Mouse (Mus musculus) liver, embryonic 12.5 days (tissue): ENCODE measurements around the gene Adam22. TPM values are rescaled to one million over a fixed set of nuclear protein-coding genes. Genes with fewer than 3 reads are reported as not detected.

Source experiments
- microRNA-seq: library from miRNA; unstranded; fragments of <30 nt; microRNA quantifications from one replicate; pipeline ENCODE4, GENCODE M21; 2017
- polyA plus RNA-seq: library from polyadenylated mRNA; unstranded; fragments of >200 nt; fragmentation: Nextera tagmentation; extraction: Ambion mirVana; gene quantifications from 2 replicates; pipeline ENCODE4 v1.2.1, GENCODE M21; 2016

Gene Adam22
- polyA plus RNA-seq, 1 experiment from 2014 or later: 0.56 TPM

Small RNA genes within 50 kb of the gene (microRNA-seq; reads per million reads assigned to microRNA genes)
- gene Gm24196: not detected

Other genes with a start within 250 kb of the Adam22 start
- gene Dbf4, start 54.6 kb upstream of the Adam22 start, polyA plus RNA-seq: 41.9 and 46.2 TPM in 2 replicates
- 5.3 TPM in 2 replicates for gene Slc25a40, start 54.7 kb upstream of the Adam22 start, polyA plus RNA-seq